Mouse (Mus musculus): Measurements from ENCODE around the gene Nemp1.
A peak's percentile ranks its signal among the peaks of the same experiment; 100 is the strongest.

The Nemp1 gene

GRCm38 (mm10) chr10:127666501-127667268, at the start of gene Nemp1:
TSS of gene Nemp1 (plus strand) at chr10:127666901.
- peak; percentile 78 for DNase-seq

DNA sequence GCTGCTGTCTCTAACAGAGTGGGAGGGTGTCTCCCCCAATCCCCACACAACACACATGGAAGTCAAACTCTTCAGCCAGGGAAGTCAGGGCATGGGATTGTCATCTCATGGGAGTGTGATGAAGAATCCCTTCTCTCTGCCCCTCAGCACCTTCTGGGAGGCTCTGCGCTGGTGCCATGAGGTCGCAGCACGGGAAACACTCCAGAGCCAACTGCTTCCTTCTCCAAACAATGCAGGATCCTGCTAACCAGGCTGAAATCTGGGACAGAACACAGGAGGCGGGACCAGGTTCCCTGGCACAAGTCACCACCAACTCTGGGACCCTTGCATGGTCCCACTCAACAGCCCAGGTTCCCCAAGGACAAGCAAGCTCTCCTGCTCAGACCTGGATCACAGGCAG, 49.4 kb upstream of the Nemp1 start:
- no peak for DNase-seq

- no peak for DNase-seq
Observed at GRCm38 (mm10) chr10:127618173-127618572, 48.5 kb upstream of the Nemp1 start.

GRCm38 (mm10) chr10:127619119-127619721, 47.5 kb upstream of the Nemp1 start:
- DNase-seq = no peak

- no peak for DNase-seq
Observed at GRCm38 (mm10) chr10:127619941-127620405, 46.7 kb upstream of the Nemp1 start.

DNA sequence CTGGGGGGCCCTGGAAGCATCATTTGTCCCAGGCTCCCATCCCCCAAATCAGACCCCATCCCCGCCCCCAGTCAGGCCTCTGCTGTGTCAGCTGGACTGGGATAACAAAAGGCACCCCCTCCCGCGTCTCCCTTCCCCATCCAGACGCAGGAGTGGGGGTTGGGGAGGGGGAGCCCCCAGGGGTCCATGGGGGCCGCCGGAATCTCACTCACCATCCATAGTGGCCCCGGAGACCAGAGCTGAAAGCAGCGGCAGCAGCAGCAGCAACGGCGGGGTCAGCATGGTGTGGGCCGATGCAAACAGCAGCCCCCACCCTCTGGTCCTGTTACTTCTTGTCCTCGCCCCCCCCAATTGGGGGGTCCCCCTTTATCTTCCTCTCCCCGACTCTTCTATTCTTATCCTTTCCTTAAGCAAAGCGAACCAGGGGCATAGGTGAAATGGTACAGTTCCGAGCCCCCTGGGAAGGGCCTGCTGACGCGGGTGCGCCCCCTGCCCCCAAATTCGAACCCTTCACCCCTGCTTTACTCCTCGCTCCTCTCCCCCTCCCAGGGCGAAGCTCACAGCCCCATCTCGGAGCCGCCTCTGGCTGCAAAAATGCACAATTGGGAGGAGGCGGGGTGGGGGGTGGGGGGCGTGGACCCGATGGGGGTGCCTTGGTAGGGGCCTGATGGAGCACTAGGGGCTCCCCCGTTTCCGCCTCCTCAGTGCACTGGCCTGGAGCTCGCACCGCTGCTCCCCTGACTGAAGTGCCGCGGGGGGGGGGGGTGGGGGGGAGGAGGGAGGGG, 46.1 kb upstream of the Nemp1 start, which contains the start of gene Lrp1:
TSS of gene Lrp1 (minus strand) at position 743 of the 785 bp plus-strand sequence.
- DNase-seq = peak; percentile 55

- peak; percentile 76 for DNase-seq
Observed at GRCm38 (mm10) chr10:127621191-127622056, 45.3 kb upstream of the Nemp1 start.

DNA sequence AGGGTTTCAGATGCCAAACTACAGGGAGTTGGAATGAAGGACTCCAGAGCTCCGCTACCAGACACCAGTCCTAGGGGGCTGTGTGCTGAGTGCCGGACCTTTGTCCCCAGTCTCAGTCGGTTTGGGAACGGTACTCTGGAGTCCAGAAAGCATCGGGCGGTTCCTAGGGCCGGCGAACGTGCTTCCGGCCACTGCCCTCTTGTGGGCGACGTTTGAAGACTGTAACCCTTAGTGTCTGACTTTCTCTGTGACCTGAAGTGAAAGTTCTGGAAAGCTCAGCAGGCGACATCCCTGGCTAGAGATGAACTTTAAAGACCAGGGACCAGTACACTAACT, 44.7 kb upstream of the Nemp1 start:
- DNase-seq = no peak

DNA sequence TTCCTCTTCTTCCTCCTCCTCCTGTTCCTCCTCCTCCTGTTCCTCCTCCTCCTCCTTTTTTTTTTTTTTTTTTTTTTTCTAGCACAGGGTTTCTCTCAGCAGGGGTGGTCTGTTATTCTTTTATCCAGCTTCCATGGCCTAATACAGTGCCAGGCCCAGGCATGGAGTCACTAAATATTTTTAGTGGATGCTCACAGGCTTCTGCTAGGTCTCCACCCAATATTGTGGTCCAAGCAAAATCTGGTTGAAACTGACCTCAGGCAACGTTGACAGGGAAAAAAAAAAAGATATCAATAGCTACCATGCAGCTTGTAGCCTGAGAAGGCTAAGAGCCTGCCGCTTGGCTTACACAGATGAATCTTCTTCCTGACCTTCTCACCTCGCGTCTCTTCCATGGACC, 44.0 kb upstream of the Nemp1 start:
- no peak for DNase-seq

DNA sequence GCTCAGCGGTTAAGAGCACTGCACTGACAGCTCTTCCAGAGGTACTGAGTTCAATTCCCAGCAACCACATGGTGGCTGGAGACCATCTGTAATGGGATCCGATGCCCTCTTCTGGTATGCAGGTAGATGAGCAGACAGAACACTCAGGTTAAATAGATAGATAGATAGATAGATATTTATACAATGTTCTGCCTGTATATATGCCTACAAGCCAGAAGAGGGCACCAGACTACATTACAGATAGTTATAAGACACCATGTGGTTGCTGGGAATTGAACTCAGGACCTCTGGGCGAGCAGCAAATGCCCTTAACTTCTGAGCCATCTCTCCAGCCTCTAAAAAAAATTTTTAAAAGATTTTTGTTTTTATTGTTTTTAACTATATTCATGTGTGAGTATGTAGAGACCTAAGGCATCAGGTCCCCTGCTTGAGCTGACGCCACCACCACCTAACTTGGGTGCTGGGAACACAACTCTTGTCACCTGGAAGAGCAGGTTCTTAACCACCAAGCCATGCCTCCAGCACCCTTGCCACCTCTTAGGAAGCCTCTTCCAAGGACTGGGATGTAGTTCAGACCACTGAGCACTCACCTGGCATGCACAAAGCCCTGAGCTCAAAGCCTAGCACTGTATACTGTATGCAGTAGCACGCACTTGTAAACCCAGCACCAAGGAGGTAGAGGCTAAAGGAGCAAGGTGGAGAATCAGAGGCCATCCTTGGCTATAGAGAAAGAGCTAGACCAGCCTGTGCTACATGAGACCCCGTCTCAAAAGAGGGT, 43.1 kb upstream of the Nemp1 start:
- DNase-seq = no peak

GRCm38 (mm10) chr10:127626433-127626832, 40.3 kb upstream of the Nemp1 start:
- peak; percentile 56 for DNase-seq

DNA sequence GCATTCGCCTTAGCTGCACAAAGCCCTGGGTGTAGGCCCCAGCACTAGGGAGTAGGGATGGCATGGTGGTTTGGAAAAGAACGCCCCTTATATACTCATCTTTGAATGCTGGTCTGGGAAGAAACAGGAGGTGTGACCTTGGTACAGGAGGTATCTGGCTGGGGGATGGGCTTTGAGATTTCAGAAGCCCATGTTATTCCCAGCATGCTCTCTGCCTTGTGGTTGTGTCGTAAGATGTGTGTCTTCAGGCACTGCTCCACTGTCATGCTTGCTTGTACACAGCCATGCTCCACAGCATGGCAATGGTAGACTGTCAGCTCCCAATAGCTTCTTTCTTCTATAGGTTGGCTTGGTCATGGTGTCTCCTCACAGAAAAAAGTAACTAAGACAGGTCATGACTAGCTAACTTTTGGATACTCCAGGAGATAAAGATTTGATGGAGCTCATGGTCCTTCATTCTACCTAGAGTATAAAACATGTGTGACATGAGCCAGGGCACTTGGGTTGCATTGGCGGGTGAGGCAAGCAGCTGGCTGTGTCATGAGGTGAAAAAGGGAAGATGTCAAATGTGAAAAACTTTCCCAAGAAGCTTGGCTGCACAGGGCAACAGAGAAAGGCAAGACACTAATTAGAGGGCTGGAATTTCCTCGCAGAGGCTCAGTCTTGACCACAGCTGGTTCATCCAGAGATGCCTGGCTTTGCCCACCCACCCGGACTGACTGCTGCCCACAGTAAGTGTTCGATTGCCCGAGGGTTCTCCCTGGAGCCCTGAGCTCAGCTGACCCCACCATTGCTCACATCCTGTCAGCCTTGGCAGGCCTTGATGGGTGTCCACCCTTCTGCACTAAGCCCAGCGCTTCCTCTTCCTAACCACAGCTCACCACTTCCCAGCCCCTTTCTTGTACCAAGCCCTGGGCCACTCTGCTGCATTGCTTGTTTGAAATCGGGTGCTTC, 35.2 kb upstream of the Nemp1 start:
- DNase-seq = no peak

GRCm38 (mm10) chr10:127632668-127633271, 33.9 kb upstream of the Nemp1 start:
- DNase-seq = no peak

GRCm38 (mm10) chr10:127640421-127640820, 26.3 kb upstream of the Nemp1 start:
- DNase-seq = no peak

DNA sequence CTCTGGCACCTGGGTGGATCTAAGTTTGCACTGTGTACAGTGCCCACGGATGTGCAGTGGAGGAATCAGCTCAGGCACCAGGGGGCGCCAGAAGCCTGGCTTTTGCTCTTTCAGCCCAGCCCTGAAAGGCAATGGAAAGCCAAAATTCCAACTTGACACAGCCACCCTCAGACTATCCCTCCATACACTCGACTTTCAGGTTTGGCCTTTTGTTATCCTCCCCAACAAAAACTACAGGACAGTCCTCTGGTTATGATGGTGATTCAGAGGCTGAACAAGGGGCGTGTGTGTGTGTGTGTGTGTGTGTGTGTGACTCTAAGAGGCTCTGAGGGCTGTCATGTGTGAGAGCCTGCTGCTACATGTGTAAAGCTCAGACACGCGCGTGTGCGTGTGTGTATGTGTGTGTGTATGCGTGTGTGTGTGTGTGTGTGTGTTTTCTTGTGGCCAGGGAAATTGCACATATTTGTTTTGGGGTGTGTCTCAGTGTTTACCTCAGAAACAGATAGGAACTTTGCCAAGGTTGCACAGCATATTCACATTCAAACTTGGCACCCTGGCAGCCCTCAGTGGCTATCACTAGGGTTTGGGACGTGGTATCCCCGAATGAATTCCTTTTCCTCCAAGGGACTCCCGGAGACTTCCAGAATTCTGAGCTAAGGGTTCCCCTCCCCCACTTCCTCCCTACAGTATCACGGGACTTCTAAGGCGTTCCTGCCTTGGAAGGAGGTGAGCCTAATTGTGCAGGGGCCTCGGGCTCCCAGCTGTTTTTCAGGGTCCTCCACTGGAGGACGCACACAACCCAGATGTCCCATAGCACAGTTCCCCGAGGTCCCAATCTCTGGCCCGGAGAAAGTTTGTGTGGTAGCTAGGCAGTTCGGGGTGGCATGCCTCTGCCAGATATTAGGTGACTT, 24.6 kb upstream of the Nemp1 start:
- DNase-seq = peak; percentile 97

GRCm38 (mm10) chr10:127642772-127643552, 23.7 kb upstream of the Nemp1 start, which contains the start of gene Stat6:
TSS of gene Stat6 (plus strand) at chr10:127642986.
- peak; percentile 81 for DNase-seq

DNA sequence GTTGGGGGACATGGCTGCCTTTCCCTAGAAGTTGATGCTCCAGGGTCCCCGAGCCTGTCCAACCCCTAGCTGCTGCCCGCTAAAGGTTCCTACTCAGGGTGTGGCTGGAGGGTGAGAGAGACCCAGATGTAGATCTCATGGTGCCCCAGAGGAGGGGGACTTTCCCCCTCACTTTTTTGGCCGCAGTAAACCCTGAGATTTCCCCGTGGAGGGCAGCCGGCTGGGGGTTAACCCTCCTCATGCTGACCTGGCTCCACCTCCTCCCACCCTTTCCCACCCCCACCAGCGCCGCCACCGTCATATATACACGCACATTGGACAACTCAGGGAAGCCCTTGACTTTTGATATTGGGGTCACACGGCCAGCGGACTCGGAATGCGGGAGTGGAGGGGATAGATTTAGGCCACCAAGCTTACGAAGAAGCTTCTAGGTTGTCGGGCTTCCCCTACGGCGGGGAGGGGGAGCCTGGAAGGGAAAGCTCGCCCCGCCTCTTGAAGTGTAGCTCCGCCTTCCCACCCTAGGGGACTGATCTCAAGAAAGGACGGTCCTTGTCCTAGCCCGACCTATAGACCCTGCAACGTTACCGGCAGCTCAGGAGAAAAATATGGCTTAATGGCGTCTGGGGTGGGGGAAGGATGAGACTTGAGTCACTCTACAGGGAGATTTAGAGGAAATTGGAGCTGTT, 23.0 kb upstream of the Nemp1 start:
- peak; percentile 87 for DNase-seq

- no peak for DNase-seq
Observed at GRCm38 (mm10) chr10:127645791-127646190, 20.9 kb upstream of the Nemp1 start.
